Mouse (Mus musculus): Measurements from ENCODE around the gene D630045J12Rik.

D630045J12Rik gene

GRCm38 (mm10) chr6:38134806-38135559, 118.8 kb downstream of the D630045J12Rik start:
- peak; percentile 96 for ATAC-seq (ENCODE audit: low TSS enrichment)

GRCm38 (mm10) chr6:38131801-38132231, 122.0 kb downstream of the D630045J12Rik start:
- no peak for ATAC-seq (ENCODE audit: low TSS enrichment)

- no peak for ATAC-seq (ENCODE audit: low TSS enrichment)
Measured at GRCm38 (mm10) chr6:38129883-38130282, 123.9 kb downstream of the D630045J12Rik start.

- peak; percentile 31; the same call in 1 of the 2 replicates for ATAC-seq (ENCODE audit: low TSS enrichment)
Measured at GRCm38 (mm10) chr6:38128115-38128514, 125.7 kb downstream of the D630045J12Rik start.

- no peak for ATAC-seq (ENCODE audit: low TSS enrichment)
Measured at GRCm38 (mm10) chr6:38125462-38125861, 128.3 kb downstream of the D630045J12Rik start.

- no peak for ATAC-seq (ENCODE audit: low TSS enrichment)
Measured at GRCm38 (mm10) chr6:38124882-38125281, 128.9 kb downstream of the D630045J12Rik start.

GRCm38 (mm10) chr6:38124207-38124835, 129.5 kb downstream of the D630045J12Rik start, which contains the start of gene Atp6v0a4:
Gene Atp6v0a4, minus strand, starts transcription at chr6:38124586.
- no peak for ATAC-seq (ENCODE audit: low TSS enrichment)

GRCm38 (mm10) chr6:38123471-38124206, 130.2 kb downstream of the D630045J12Rik start:
- ATAC-seq (ENCODE audit: low TSS enrichment), result no peak

- no peak for ATAC-seq (ENCODE audit: low TSS enrichment)
Measured at GRCm38 (mm10) chr6:38122791-38123190, 131.0 kb downstream of the D630045J12Rik start.

- no peak for ATAC-seq (ENCODE audit: low TSS enrichment)
Measured at GRCm38 (mm10) chr6:38121843-38122242, 132.0 kb downstream of the D630045J12Rik start.

GRCm38 (mm10) chr6:38120681-38121371, 133.0 kb downstream of the D630045J12Rik start:
- ATAC-seq (ENCODE audit: low TSS enrichment), result no peak

GRCm38 (mm10) chr6:38118341-38118740, 135.5 kb downstream of the D630045J12Rik start:
- peak; percentile 29; the same call in 1 of the 2 replicates for ATAC-seq (ENCODE audit: low TSS enrichment)

GRCm38 (mm10) chr6:38116107-38116770, 137.6 kb downstream of the D630045J12Rik start:
- ATAC-seq (ENCODE audit: low TSS enrichment), result peak; percentile 71

GRCm38 (mm10) chr6:38110859-38111258, 142.9 kb downstream of the D630045J12Rik start:
- no peak for ATAC-seq (ENCODE audit: low TSS enrichment)

- ATAC-seq (ENCODE audit: low TSS enrichment), result no peak
Measured at GRCm38 (mm10) chr6:38109871-38110270, 143.9 kb downstream of the D630045J12Rik start.

- no peak for ATAC-seq (ENCODE audit: low TSS enrichment)
Measured at GRCm38 (mm10) chr6:38109160-38109795, 144.5 kb downstream of the D630045J12Rik start, which contains the start of gene Tmem213. Gene Tmem213, plus strand, starts transcription at chr6:38109255.

GRCm38 (mm10) chr6:38108449-38108848, 145.4 kb downstream of the D630045J12Rik start:
- no peak for ATAC-seq (ENCODE audit: low TSS enrichment)

GRCm38 (mm10) chr6:38105924-38106323, 147.9 kb downstream of the D630045J12Rik start:
- ATAC-seq (ENCODE audit: low TSS enrichment), result no peak

- ATAC-seq (ENCODE audit: low TSS enrichment), result no peak
Measured at GRCm38 (mm10) chr6:38103775-38104174, 150.0 kb downstream of the D630045J12Rik start.

GRCm38 (mm10) chr6:38102216-38102795, 151.5 kb downstream of the D630045J12Rik start:
- no peak for ATAC-seq (ENCODE audit: low TSS enrichment)
